Mouse (Mus musculus): ENCODE results near the gene Arhgap23.
A peak's percentile ranks its signal among the peaks of the same experiment; 100 is the strongest.

Arhgap23 gene

DNA sequence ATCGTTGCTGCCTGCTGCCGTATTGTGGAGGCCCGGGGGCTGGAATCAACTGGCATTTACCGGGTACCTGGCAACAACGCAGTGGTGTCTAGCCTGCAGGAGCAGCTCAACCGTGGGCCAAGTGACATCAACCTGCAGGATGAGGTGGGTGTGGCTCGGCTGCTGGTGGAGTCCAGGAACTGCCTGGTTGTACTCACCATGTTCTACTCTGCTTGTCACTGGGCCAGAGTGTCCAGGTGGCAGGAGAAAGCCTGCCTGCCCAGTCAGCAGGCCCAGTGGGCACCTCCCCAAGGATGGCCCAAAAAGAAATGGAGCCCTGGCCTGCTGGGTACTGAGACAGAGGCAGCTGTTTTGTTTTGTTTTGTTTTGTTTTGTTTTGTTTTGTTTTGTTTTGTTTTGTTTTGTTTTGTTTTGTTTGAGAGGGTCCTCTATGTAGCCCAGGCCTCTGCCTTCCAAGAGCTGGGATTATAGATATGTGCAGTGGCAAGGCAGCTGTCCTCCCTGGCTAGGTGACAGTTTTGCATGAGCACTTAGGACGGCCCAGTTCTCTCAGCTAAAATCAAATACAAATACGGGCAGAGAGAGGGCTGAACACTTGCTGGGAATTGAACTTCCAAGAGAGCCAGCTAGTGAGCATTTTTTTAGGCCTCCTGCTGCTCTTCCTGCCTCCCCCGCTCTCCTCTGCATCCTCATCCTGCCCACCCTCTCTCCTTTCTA lies 51.3 kb downstream of the Arhgap23 start:
- DNase-seq, result no peak

DNA sequence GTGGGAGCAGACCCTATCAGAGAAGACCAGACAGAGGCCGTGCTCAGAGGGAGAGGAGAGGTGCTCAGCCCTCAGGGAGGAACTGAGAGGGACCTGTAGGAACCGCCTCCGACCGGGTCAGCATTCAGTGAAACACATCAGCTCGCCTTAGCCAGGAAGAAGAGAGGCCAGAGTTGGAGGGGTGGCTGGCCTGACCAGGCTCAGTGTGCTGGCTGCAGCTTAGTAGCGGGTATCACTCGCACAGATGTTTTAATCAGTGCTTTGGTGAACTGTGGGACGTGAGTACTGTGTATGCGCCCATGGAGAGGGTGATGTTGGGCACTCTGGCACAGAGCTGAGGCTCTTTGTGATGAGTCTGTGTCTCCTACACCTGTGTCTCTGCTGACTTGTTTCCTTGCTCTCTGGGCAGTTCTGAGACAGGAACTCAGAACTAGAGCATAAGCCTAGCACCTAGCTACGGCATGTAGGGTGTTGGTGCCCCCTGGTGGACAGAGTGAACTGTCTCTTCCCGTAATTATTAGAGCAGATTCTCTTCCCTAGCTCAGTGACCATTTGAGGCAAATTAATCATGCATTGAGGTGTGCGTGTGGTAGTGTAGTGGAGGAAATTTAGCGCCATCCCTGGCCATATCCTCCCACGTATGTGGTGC lies 53.4 kb downstream of the Arhgap23 start:
- DNase-seq, result peak; percentile 87

DNA sequence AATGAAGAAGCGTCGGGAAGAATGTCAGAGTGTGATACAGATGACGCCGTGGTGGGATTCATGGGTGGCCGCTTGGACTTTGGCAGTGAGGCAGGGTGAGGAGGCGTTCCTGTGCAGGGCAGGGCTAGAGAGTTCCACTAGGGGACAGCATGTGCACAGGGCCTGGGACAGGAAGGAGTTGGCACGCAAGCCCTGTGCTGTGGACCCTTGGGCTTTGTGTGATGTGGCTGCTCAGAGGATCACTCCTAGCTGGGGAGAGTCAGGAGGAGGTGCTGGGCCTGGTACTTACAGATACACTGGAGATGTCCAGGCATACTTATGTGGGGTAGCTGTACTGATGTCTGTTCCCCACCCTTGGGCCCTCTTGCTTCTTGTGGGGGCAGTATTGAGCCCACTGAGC lies 54.5 kb downstream of the Arhgap23 start:
- DNase-seq, result no peak

DNA sequence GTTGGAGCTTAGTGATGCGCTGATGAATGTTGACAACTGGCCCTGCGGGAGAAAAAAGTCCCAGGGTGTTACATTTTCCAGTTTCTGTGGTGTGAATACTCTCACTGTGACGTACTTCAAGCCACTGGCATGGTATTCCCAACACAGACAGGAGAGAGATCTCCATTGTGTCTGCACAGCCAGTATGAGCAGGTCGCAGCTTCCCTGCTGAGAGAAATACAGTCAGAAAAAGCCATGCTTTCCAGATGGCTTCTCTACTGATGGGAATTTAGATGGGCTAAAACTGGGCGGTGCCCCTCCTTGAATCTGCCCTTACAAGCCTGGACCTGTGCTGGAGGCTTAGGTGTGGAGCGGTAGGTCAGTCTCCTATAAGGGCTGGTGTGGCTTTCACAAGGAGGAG lies 55.9 kb downstream of the Arhgap23 start:
- DNase-seq, result no peak

DNA sequence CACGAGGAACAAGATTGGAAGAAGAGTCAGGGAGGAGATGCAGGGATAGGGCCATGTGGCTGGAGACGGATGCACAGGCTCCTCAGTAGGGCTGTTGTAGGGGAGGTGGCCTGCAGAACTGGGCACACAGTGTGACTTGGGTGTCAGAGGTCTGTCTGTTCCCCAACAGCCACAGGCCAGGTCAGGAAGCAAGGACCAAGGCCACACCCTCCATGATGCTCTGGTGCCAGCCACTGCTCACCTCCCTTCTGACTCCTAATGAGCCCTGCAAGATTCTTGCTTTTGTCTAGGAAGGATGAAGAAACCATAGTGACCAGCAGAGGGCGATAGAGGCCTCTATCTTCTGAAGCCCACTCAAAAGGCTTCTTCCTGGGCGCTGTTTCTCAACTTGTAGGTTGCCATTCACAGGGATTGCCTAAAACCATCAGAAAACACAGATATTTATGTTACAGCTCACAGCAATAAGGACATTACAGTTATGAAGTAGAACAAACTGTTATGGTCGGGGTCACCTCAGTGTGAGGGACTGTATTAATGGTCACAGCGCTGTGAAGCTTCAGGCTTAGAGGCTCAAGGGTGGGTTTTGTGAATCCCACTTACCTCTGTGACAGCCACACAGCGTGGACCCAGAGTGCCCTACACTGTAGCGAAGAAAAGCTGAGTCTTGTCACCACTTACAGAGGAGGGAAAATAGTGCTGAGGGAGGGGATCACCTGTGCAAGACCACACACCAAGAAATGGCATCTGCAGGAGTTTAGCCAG lies 61.2 kb downstream of the Arhgap23 start:
- peak; percentile 48 for DNase-seq

DNA sequence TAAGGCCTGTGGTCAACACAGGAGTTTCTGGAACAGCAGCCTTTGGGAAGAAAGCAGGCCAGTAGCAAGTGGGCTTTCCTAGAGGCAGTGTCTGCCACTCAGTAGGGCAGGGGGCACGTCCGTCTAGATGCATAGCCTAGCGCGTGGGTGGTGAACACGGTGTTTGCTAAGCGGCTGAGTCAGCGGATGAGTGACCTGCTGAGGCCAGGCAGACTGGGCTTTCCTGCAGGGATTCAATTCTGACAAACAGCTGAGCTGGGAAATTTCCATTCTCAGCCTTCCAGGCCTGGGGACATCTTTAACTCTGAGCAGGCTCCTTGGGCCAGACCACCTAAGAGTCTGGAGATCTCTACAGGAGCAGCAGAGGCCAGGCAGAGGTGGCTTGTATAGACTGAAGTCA lies 62.1 kb downstream of the Arhgap23 start:
- DNase-seq, result no peak

DNA sequence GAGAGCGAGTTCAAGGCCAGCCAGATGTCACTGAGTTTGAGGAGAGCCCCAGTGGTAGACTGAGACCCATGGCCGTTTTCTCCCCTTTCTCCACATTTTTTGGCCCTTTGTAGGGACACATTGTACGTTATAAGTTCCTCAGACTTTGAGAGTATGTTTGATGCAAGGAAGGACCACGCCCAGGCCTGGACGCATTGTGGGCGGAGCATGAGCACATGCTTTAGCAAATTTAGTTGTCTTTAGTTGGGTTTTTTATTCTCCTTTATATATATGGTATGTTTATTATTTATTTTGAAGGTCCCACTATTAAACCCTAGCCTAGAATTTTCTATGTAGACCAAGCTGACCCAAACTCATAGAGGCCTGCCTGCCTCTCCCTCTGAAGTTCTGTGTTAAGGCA lies 63.0 kb downstream of the Arhgap23 start:
- no peak for DNase-seq

DNA sequence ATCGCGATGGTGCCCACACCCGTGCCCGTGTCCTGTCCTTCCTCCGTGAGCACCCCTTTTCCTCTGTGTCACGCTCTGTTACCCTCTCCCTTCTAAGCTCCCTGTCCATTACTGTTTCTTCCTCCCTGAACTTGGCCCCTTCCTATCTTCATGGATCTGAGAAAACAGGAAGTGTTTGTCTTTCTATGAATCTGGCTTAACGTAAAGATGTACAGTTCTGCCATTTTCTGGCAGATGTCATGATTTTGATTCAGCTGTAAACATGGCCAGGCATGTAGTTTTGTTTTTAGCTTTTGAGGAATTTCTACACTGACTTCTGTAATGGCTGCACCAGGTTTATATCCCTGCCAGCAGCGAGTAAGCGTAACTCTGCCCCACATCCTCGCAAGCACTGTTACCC lies 63.8 kb downstream of the Arhgap23 start:
- no peak for DNase-seq

DNA sequence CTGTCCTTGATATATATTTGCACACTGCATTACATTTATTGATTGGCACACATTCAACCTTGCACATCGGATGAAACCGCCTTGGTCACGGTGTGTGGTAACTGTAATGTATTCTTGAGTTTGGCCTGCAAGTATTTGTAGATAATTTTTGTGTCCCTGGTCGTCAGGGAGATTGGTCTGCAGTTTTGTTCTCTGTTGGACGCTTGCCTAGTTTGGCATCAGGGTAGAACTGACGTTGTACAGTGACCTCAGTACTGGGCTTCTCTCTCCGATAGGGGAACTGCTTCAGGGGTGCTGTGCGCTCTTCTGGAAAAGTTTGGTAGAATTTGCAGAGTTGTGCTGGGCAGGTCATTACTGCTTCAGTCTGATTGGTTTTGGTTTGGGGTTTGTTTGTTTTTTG lies 64.5 kb downstream of the Arhgap23 start:
- no peak for DNase-seq

DNA sequence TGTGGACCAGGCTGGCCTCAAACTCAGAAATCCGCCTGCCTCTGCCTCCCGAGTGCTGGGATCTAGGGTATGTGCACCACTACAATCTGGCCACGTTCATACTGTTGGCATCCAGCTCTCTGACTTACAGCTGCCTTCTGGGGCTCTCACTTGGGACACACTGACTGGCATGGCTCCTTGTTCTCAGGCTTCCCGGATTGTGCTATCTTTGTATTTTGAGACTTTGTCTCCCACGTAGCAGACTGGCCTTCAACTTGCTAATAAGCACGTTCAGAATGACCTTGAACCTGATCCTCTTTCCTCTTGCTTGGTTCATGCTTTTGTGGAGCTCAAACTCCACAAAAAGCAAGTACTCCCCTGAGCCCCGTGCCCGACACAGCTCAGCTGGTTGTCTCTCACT lies 70.3 kb downstream of the Arhgap23 start:
- DNase-seq, result no peak

DNA sequence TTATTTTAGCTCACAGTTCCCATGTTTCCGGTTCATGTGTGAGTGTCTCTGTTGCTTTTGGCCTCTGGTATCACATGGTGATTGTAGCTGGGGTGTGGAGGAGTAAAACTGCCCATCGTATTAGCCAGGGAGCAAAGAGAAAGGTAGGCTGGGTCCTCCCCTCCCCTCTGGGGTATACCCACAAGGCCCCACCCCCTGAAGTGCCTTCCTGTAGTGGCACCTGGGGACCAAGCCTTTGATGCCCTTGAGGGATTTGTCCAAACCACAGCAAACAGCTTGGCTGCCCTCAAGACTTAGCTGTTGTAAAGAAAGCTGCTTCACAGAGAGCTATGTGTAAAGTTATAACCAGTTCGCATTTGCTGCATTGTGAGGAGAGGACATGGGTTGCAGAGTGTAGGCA lies 72.3 kb downstream of the Arhgap23 start:
- DNase-seq, result no peak

DNA sequence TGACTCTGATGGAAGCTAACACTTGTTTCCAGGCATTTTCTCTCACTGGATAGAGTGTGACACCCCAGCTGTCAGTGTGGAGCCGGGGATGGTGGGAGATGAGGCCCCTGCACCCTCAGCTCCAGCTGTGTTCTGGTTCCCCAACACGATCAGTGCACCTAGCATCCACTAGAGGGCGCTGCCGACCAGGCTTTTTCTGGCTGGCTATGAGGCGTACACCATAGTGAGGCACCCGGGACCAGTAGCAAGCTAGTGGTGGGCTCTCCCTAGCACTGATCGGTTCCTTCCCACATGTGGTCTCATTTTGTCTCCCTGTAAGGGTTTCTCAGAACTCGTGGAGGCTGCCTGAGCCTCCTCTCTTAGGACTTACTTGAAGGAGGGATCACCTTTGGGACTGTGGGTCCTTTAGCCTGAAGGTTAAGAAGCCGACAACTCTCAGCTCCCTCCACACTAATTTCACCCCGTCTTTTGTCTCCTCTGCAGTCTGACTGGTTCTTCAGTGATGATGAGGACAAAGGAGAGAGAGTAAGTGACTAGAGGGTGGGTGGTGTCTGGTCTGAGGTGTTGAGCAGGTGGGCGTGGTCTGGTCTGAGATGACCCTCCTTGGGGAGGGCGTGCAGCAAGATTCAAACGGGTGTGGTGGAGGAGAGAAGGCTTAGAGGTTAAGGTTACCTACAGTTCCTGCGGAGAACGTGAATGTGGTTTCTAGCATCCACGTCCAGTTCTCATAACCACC lies 74.4 kb downstream of the Arhgap23 start:
- peak; percentile 86 for DNase-seq

DNA sequence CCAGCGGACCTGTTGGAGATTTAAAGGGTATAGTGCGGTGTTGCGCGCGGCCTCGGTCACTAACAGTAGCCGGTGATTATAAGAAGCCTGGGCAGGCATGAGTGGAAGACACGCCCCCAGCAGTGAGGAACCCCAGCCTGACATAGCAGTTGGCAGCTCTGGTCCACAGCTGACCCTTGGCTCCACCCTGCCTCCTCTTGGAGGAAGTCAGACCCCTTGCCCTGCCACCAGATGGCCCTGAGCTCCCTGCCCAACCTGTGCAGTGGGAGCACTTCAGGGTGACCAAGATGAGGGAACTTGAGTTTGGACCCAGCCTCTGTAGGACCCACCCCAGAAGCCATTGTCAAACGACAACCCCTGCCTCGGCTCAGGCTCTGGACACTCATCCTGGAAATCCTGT lies 76.3 kb downstream of the Arhgap23 start:
- no peak for DNase-seq

DNA sequence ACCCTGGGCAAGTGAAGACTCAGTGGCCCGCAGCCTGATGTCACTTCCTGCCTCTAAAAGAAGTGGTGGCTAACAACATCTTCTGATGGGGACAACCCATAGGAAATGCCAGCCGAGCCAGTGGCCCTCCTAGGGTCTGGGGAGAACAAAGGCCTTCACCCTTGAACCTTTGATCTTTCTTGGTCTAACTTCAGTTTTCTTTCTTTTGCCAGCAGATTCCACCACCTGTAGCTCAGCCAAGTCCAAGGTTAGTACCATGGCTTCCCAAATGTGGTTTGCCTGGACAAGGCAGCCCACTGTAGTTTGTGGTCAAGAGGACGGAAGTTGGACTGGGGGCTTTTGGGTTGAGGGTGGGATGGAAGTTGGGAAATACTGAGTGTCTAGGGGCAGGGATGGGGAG lies 77.5 kb downstream of the Arhgap23 start:
- no peak for DNase-seq

DNA sequence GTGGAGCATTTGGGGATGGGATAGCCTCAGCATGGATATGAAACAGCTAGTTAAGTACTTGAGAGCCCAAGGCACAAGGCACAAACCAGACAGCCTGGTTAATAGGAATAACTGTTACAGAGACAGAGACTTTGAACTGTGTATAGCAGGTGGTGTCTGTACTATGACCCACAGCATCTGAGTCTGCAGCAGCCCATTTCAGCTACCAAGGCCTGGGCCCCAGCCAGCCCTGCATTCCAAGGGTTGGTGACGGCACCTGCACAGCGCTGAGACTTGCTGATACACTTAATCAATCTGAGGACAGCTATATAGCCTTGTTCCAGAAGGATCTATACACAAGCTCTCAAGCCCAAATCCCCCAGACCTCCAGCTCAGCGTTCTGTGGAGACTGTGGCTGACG lies 82.2 kb downstream of the Arhgap23 start:
- peak; percentile 76 for DNase-seq

DNA sequence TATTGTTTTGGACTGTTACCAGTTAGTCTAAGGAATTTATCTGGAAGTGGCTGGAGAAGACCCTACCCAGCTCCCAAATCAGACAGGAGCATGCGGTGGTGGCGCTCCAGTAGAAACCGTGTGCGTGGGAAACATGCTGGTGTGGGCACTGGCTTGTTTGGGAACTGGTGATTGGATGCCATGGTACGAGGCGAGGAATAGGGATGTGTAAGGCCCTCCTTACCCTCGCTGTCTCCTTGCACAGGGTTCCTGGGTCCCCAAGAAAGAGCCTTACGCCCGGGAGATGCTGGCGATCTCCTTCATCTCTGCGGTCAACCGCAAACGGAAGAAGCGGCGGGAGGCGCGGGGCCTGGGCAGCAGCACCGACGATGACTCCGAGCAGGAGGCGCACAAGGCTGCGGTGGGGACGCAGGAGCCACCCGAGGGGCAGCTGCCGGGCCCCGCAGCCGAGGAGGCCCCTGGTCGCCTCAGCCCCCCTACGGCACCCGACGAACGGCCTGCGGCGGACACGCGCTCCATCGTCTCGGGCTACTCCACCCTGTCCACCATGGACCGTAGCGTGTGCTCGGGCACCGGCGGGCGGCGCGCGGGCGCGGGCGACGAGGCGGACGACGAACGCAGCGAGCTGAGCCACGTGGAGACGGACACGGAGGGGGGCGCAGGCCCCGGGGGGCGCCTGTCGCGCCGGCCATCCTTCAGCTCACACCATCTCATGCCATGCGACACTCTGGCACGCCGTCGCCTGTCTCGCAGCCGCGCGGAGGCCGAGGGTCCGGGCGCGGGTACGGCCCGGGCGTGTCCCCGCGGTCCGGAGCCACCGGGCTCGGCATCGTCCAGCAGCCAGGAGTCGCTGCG lies 84.8 kb downstream of the Arhgap23 start, which contains the start of gene 4933428G20Rik:
Gene 4933428G20Rik (minus strand): TSS at position 476 of the 855 bp plus-strand sequence.
- DNase-seq, result no peak

DNA sequence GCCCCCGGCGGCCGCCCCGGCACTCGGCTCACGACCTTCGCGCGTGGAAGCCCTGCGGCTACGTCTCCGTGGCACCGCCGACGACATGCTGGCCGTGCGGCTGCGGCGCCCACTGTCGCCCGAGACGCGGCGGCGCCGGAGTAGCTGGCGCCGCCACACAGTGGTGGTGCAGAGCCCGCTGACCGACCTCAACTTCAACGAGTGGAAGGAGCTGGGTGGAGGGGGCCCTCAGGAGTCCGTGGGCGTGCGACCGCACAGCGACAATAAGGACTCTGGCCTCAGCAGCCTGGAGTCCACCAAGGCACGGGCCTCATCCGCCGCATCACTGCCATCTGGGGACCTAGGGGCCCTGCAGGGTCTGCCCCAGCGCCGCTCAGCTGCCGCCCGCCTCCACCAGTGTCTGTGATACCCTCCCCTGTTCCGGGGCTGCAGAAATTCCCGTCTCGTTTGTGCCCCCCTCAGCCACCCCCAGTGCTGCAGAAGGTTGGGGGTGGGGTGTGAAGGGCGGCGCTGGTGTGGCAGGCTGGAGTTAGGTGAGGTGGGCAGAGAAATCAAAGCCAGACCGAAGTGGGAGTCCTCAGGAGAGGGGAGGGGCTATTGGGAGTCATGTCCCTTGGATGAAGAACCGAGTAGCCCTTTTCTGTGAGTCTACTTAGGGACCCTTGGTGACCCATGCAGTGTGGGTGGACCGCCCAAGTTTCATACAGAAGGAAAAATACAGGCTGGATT lies 85.6 kb downstream of the Arhgap23 start:
- DNase-seq, result no peak

DNA sequence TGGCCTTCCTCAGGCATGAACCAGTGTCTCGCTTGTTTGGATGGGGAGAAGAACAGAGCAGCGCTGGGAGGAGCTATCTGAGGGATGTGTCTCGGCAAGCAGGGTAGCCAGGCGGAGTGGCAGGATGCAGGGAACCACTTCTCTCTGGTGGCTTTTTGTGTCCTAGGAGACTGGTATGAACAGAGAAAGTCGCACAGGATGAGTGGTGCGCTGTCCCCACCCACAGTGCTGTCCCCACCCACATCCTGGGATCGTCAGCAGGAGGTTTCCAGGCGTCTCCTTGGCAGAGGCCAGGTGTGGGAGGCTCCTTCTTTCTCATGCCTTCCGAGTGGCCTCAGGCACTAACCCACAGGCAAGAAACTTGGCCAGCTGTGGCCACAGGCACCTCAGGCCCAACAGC lies 87.0 kb downstream of the Arhgap23 start:
- DNase-seq, result no peak

DNA sequence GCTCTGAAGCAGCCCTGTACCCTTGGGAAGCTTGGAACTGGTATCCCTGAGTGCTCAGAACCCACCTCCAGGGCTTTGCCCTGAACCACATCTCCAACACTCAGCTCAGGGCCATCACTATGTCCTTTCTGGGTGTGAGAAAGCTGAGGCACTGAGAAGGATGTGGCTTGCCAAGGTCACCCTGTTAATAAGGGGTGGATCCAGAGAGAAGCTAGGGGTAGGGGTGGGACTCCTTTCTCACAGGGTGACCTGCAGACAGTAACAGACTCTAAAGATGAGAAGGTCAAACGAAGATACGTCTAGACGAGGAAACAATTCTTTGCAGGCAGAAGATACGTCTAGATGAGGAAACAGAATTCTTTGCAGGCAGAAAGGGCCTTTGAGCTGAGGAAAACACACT lies 87.5 kb downstream of the Arhgap23 start:
- no peak for DNase-seq

DNA sequence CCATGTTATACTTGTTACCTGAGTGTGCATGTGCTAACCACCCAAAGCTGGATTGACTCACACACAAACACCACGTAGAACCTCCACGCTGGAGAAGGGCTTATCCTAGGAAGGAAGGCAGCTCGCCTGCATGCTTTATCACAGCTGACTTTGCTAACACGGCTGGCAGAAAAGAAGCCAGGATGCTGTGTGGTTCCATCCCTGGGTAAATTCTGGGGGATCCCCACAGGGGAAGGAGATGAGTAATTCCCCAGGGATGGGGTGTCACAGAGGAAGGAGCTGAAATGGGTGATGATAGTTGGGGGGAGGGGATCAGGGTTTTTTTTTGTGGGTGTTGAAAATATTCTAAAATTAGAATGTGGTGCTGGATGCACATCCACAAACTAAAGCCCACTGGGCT lies 90.5 kb downstream of the Arhgap23 start:
- no peak for DNase-seq

DNA sequence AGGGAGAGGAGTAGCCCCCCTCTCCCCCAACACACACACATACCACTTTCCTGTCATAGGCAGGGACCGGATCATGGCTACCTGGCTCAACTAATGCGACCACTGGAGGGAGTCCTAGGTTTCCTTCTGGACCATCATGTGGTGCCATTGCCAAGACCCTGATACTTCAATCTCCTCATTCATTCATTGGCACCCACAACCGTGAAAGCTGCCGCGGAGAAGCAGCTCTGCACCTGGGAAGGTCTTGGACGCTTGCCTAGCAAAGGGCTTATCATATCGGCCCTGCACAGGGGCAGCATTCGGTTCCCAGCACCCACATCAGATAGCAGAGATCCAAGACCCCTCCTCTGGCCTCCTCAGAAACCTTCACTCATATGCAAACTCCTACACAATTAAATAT lies 91.0 kb downstream of the Arhgap23 start:
- no peak for DNase-seq

DNA sequence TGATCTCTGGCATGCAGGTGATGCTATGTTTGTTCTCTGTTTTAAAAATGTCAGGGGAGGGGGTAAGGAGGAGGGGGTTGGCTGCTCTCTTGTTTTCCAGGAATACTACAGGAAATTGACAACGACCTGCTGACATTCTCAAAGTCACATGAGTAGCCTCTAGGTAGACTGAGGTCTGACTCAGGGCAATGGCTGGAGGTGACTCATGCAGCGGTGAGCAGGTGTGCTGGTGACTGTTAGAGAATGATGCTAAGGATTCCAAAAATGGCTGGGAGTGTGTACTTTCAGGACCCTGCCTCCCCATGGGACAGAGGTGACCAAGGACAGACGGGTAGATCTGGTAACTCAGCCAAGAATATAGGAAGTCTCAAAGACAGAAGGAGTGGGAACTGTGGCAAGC lies 92.9 kb downstream of the Arhgap23 start:
- DNase-seq, result no peak

Data from kidney, adult 18-20 months (tissue).